Mouse (Mus musculus) ovary, adult 2 months (tissue): Measurements from ENCODE around the gene Kif22. TPM values are rescaled to one million over a fixed set of nuclear protein-coding genes. Genes with fewer than 3 reads are reported as not detected.

Experiments
- polyA plus RNA-seq: library from polyadenylated mRNA; depleted of rRNA; stranded (reverse); fragments of >200 nt; gene quantifications from 2 replicates; pipeline ENCODE4 v1.2.3, GENCODE M21; 2012; rRNA removed

Kif22 gene
- 6.5 and 11.3 TPM in 2 replicates for polyA plus RNA-seq

GRCm38 (mm10) chr7:127041851-127042672 lies at the start of gene Kif22:
TSS of gene Kif22 (minus strand) at chr7:127042471.

DNA sequence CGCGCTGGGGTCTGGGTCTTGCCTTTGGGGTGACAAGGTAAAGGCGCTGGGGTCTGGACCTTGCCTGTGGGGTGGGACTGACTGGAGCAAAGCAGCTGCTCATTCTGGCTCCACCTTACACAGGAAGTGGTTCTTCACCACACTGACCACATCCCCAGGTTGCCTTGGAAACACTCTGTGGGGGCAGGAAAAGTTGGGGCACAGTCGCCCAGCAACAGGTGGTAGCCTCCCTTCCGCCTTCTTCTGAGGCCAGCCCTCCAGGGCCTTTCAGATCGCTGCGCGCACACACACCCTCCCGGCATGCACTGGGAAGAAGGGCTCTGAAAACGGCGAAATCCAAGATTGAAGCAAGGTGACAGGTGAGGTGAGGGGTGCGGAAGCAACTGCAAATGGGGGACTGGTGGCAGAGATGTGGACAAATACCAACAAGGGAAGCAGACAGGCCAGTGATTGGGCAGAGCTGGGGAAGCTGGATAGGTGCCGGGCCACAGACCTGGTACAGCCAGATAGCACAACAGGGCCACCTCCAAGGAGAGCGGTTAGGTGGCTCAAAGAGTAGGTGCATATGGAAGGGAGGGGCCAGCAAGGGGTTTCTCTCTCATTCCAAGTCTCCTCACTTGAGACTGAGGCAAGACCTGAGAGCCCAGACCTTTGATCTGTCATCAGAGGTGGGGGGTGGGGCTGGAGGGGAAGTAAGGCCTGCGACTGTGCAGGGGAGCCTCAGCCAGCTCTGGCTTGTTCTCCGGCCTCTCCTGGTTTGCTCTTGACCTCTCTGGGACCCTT lies 49.0 kb upstream of the Kif22 start, which contains the start of gene AI467606:
AI467606 (plus strand) TSS at position 246 of the 783 bp plus-strand sequence.

GRCm38 (mm10) chr7:127087278-127088010 lies 45.2 kb upstream of the Kif22 start, which contains the start of gene Zg16:
TSS of gene Zg16 (minus strand) at chr7:127087328.

GRCm38 (mm10) chr7:127026984-127027726 lies 15.1 kb downstream of the Kif22 start, which contains the start of gene Maz:
TSS of gene Maz (minus strand) at chr7:127027037.

GRCm38 (mm10) chr7:127020901-127021562 lies 21.2 kb downstream of the Kif22 start, which contains the start of the genes Gm42742 and Prrt2:
TSS of gene Gm42742 (minus strand) at chr7:127021097.
TSS of gene Prrt2 (minus strand) at chr7:127021211.

GRCm38 (mm10) chr7:127016971-127017949 lies 25.0 kb downstream of the Kif22 start, which contains the start of gene Pagr1a:
TSS of gene Pagr1a (minus strand) at chr7:127017352.

GRCm38 (mm10) chr7:127016481-127016485 lies 26.0 kb downstream of the Kif22 start, which contains the start of gene Pagr1b:
TSS of gene Pagr1b (minus strand) at chr7:127016484.

DNA sequence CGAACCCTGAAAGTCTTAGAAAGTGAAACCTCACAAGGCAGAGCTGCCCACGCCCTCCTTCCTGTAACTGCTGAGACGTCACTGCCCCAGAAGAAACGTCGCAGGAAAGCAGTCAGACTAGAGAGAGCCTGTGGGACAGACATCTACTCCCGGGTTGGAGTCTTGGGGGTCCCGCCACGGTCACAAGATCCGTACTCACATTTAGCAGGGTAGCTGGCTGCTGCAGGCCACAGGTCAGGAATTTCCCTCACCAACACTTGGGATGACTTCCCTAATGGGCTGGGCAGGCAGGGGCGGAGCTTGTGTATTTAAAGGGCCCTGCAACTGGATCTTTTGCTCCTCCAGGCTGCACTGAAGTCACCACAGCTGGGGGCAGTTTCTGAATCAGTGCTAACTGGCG lies 28.0 kb downstream of the Kif22 start, which contains the start of gene Mvp:
Mvp (minus strand) TSS at position 302 of the 400 bp plus-strand sequence.

Other genes with a start within 250 kb of the Kif22 start
- 245 and 279 TPM in 2 replicates for gene Ppp4c, start 250.0 kb downstream of the Kif22 start, polyA plus RNA-seq
- 8.3 and 9.0 TPM in 2 replicates for gene Fam57b, start 244.8 kb downstream of the Kif22 start, polyA plus RNA-seq
- not detected in 2 replicates for gene 4930451I11Rik, start 210.8 kb downstream of the Kif22 start, polyA plus RNA-seq
- gene Doc2a, start 195.1 kb downstream of the Kif22 start, polyA plus RNA-seq, result 0.12 and 0.45 TPM in 2 replicates
- 11.2 and 13.2 TPM in 2 replicates for gene Hirip3, start 180.5 kb downstream of the Kif22 start, polyA plus RNA-seq
- 82.1 and 86.8 TPM in 2 replicates for gene Ino80e, start 180.1 kb downstream of the Kif22 start, polyA plus RNA-seq
- gene Taok2, start 157.8 kb downstream of the Kif22 start, polyA plus RNA-seq, result 167 and 168 TPM in 2 replicates
- 86.4 and 116 TPM in 2 replicates for gene Tmem219, start 119.6 kb downstream of the Kif22 start, polyA plus RNA-seq
- gene Kctd13, start 113.6 kb downstream of the Kif22 start, polyA plus RNA-seq, result 44.3 and 45.2 TPM in 2 replicates
- 0.18 and 0.73 TPM in 2 replicates for gene Asphd1, start 92.9 kb downstream of the Kif22 start, polyA plus RNA-seq
- gene Sez6l2, start 91.9 kb downstream of the Kif22 start, polyA plus RNA-seq, result 12.3 and 14.6 TPM in 2 replicates
- 307 and 318 TPM in 2 replicates for gene Cdipt, start 66.6 kb downstream of the Kif22 start, polyA plus RNA-seq
- gene Cdiptos, start 66.4 kb downstream of the Kif22 start, polyA plus RNA-seq, result 2.1 and 2.2 TPM in 2 replicates
- 82.1 and 99.8 TPM in 2 replicates for gene Mvp, start 27.9 kb downstream of the Kif22 start, polyA plus RNA-seq
- 2.2 and 4.7 TPM in 2 replicates for gene Pagr1b, start 26.0 kb downstream of the Kif22 start, polyA plus RNA-seq
- gene Pagr1a, start 25.1 kb downstream of the Kif22 start, polyA plus RNA-seq, result 1.3 and 3.5 TPM in 2 replicates
- gene Gm42742, start 21.4 kb downstream of the Kif22 start, polyA plus RNA-seq, result 60.7 and 61.9 TPM in 2 replicates
- gene Prrt2, start 21.3 kb downstream of the Kif22 start, polyA plus RNA-seq, result 20.6 and 34.9 TPM in 2 replicates
- 393 and 433 TPM in 2 replicates for gene Maz, start 15.4 kb downstream of the Kif22 start, polyA plus RNA-seq
- gene Zg16, start 44.9 kb upstream of the Kif22 start, polyA plus RNA-seq, result 4.6 and 8.5 TPM in 2 replicates
- 31.3 and 37.2 TPM in 2 replicates for gene AI467606, start 48.9 kb upstream of the Kif22 start, polyA plus RNA-seq
- 2.5 and 3.0 TPM in 2 replicates for gene Qprt, start 79.8 kb upstream of the Kif22 start, polyA plus RNA-seq
- gene Spn, start 95.4 kb upstream of the Kif22 start, polyA plus RNA-seq, result 2.0 and 2.2 TPM in 2 replicates
- 22.5 and 27.3 TPM in 2 replicates for gene Cd2bp2, start 153.6 kb upstream of the Kif22 start, polyA plus RNA-seq
- 37.8 and 46.0 TPM in 2 replicates for gene Tbc1d10b, start 166.0 kb upstream of the Kif22 start, polyA plus RNA-seq
- gene Mylpf, start 166.4 kb upstream of the Kif22 start, polyA plus RNA-seq, result 0.89 and 1.2 TPM in 2 replicates
- 30.4 and 32.0 TPM in 2 replicates for gene Zfp553, start 190.6 kb upstream of the Kif22 start, polyA plus RNA-seq
- 13.9 and 22.8 TPM in 2 replicates for gene Sept1, start 190.7 kb upstream of the Kif22 start, polyA plus RNA-seq
- gene Zfp771, start 201.8 kb upstream of the Kif22 start, polyA plus RNA-seq, result 290 and 471 TPM in 2 replicates
- 82.3 and 102 TPM in 2 replicates for gene Dctpp1, start 218.2 kb upstream of the Kif22 start, polyA plus RNA-seq
- gene Sephs2, start 231.6 kb upstream of the Kif22 start, polyA plus RNA-seq, result 19.5 and 24.6 TPM in 2 replicates